Mouse (Mus musculus): ENCODE measurements around the gene Tgfbr3. TPM values are rescaled to one million over a fixed set of nuclear protein-coding genes. Genes with fewer than 3 reads are reported as not detected.
A peak's percentile ranks its signal among the peaks of the same experiment; 100 is the strongest.

Tgfbr3 gene
- polyA plus RNA-seq, 1 experiment = 7.5 TPM

- Histone ChIP-seq H3K27ac (ENCODE audit: insufficient read depth, low read depth, low read length) (no peak overlapping the region), H3K36me3 (ENCODE audit: control insufficient read depth, insufficient read depth, low read length) (no peaks in the 10 kb centered on the region), H3K4me3 (ENCODE audit: low read depth, low read length) (no peak overlapping the region), H3K27me3 (ENCODE audit: control insufficient read depth, insufficient read depth, low read length) (no peaks in the 10 kb centered on the region), H3K4me1 (ENCODE audit: control insufficient read depth, insufficient read depth, insufficient read length, low read length) (no peaks in the 10 kb centered on the region)
- 82% methylated on average over 10 of the region's 10 CpGs for WGBS
- no peak for TF ChIP-seq CTCF (IDR thresholded peaks at IDR 0.05; ENCODE audit: extremely low read depth, insufficient read length, insufficient replicate concordance, low read depth, low read length)
- TF ChIP-seq POLR2A (IDR thresholded peaks at IDR 0.05; ENCODE audit: low read depth, low read length) = no peak
Observed at GRCm38 (mm10) chr5:107211830-107212370, 77.5 kb downstream of the Tgfbr3 start.

GRCm38 (mm10) chr5:107210040-107210439, 79.4 kb downstream of the Tgfbr3 start:
- TF ChIP-seq POLR2A (IDR thresholded peaks at IDR 0.05; ENCODE audit: low read depth, low read length) (no peak), CTCF (IDR thresholded peaks at IDR 0.05; ENCODE audit: extremely low read depth, insufficient read length, insufficient replicate concordance, low read depth, low read length) (no peak)

GRCm38 (mm10) chr5:107207911-107208310, 81.5 kb downstream of the Tgfbr3 start:
- Histone ChIP-seq H3K4me1 (ENCODE audit: control insufficient read depth, insufficient read depth, insufficient read length, low read length) (no peaks in the 10 kb centered on the region; the same call in 1 of the 2 replicates), H3K27ac (ENCODE audit: insufficient read depth, low read depth, low read length) (no peak overlapping the region), H3K27me3 (ENCODE audit: control insufficient read depth, insufficient read depth, low read length) (no peaks in the 10 kb centered on the region), H3K36me3 (ENCODE audit: control insufficient read depth, insufficient read depth, low read length) (no peaks in the 10 kb centered on the region), H3K4me3 (ENCODE audit: low read depth, low read length) (no peak overlapping the region)
- 72% methylated on average over 5 of the region's 5 CpGs for WGBS
- TF ChIP-seq POLR2A (IDR thresholded peaks at IDR 0.05; ENCODE audit: low read depth, low read length) (no peak), CTCF (IDR thresholded peaks at IDR 0.05; ENCODE audit: extremely low read depth, insufficient read length, insufficient replicate concordance, low read depth, low read length) (no peak)

More at GRCm38 (mm10) chr5:107210040-107210439, 79.4 kb downstream of the Tgfbr3 start:
- H3K27ac ChIP-seq (ENCODE audit: insufficient read depth, low read depth, low read length) = no peak overlapping the region
- no peak overlapping the region for H3K4me3 ChIP-seq (ENCODE audit: low read depth, low read length)
- H3K4me1 ChIP-seq (ENCODE audit: control insufficient read depth, insufficient read depth, insufficient read length, low read length) = no peaks in the 10 kb centered on the region
- no peaks in the 10 kb centered on the region for H3K27me3 ChIP-seq (ENCODE audit: control insufficient read depth, insufficient read depth, low read length)
- 86% methylated on average over 2 of the region's 2 CpGs for WGBS
- no peaks in the 10 kb centered on the region for H3K36me3 ChIP-seq (ENCODE audit: control insufficient read depth, insufficient read depth, low read length)

GRCm38 (mm10) chr5:107204306-107204705, 85.1 kb downstream of the Tgfbr3 start:
- H3K36me3 ChIP-seq (ENCODE audit: control insufficient read depth, insufficient read depth, low read length) = no peaks in the 10 kb centered on the region
- H3K4me1 ChIP-seq (ENCODE audit: control insufficient read depth, insufficient read depth, insufficient read length, low read length) = no peaks in the 10 kb centered on the region; the same call in 1 of the 2 replicates
- H3K27me3 ChIP-seq (ENCODE audit: control insufficient read depth, insufficient read depth, low read length) = no peaks in the 10 kb centered on the region
- H3K4me3 ChIP-seq (ENCODE audit: low read depth, low read length) = no peak overlapping the region
- TF ChIP-seq CTCF (IDR thresholded peaks at IDR 0.05; ENCODE audit: extremely low read depth, insufficient read length, insufficient replicate concordance, low read depth, low read length) = no peak
- no peak for TF ChIP-seq POLR2A (IDR thresholded peaks at IDR 0.05; ENCODE audit: low read depth, low read length)
- H3K27ac ChIP-seq (ENCODE audit: insufficient read depth, low read depth, low read length) = no peak overlapping the region

- Histone ChIP-seq H3K36me3 (ENCODE audit: control insufficient read depth, insufficient read depth, low read length) (no peaks in the 10 kb centered on the region), H3K27ac (ENCODE audit: insufficient read depth, low read depth, low read length) (peak overlapping the region; percentile 13; the same call in 1 of the 2 replicates), H3K4me1 (ENCODE audit: control insufficient read depth, insufficient read depth, insufficient read length, low read length) (no peaks in the 10 kb centered on the region; the same call in 1 of the 2 replicates), H3K27me3 (ENCODE audit: control insufficient read depth, insufficient read depth, low read length) (no peaks in the 10 kb centered on the region), H3K4me3 (ENCODE audit: low read depth, low read length) (no peak overlapping the region)
- TF ChIP-seq POLR2A (IDR thresholded peaks at IDR 0.05; ENCODE audit: low read depth, low read length) = no peak
- TF ChIP-seq CTCF (IDR thresholded peaks at IDR 0.05; ENCODE audit: extremely low read depth, insufficient read length, insufficient replicate concordance, low read depth, low read length) = no peak
- 43% methylated on average over 8 of the region's 8 CpGs for WGBS
Observed at GRCm38 (mm10) chr5:107202801-107203559, 86.4 kb downstream of the Tgfbr3 start.

- no peak overlapping the region for H3K27ac ChIP-seq (ENCODE audit: insufficient read depth, low read depth, low read length)
- WGBS = 63% methylated on average over 9 of the region's 9 CpGs
Observed at GRCm38 (mm10) chr5:107201509-107202182, 87.8 kb downstream of the Tgfbr3 start.

GRCm38 (mm10) chr5:107200853-107201341, 88.5 kb downstream of the Tgfbr3 start:
- H3K36me3 ChIP-seq (ENCODE audit: control insufficient read depth, insufficient read depth, low read length) = no peaks in the 10 kb centered on the region
- 76% methylated on average over 12 of the region's 12 CpGs for WGBS
- H3K27ac ChIP-seq (ENCODE audit: insufficient read depth, low read depth, low read length) = no peak overlapping the region
- TF ChIP-seq POLR2A (IDR thresholded peaks at IDR 0.05; ENCODE audit: low read depth, low read length) (no peak), CTCF (IDR thresholded peaks at IDR 0.05; ENCODE audit: extremely low read depth, insufficient read length, insufficient replicate concordance, low read depth, low read length) (no peak)
- H3K27me3 ChIP-seq (ENCODE audit: control insufficient read depth, insufficient read depth, low read length) = no peaks in the 10 kb centered on the region
- H3K4me3 ChIP-seq (ENCODE audit: low read depth, low read length) = no peak overlapping the region
- H3K4me1 ChIP-seq (ENCODE audit: control insufficient read depth, insufficient read depth, insufficient read length, low read length) = no peaks in the 10 kb centered on the region; the same call in 1 of the 2 replicates

More at GRCm38 (mm10) chr5:107201509-107202182, 87.8 kb downstream of the Tgfbr3 start:
- TF ChIP-seq CTCF (IDR thresholded peaks at IDR 0.05; ENCODE audit: extremely low read depth, insufficient read length, insufficient replicate concordance, low read depth, low read length) (no peak), POLR2A (IDR thresholded peaks at IDR 0.05; ENCODE audit: low read depth, low read length) (no peak)
- Histone ChIP-seq H3K4me1 (ENCODE audit: control insufficient read depth, insufficient read depth, insufficient read length, low read length) (no peaks in the 10 kb centered on the region; the same call in 1 of the 2 replicates), H3K36me3 (ENCODE audit: control insufficient read depth, insufficient read depth, low read length) (no peaks in the 10 kb centered on the region), H3K4me3 (ENCODE audit: low read depth, low read length) (no peak overlapping the region), H3K27me3 (ENCODE audit: control insufficient read depth, insufficient read depth, low read length) (no peaks in the 10 kb centered on the region)

All from small intestine, adult 2 months (tissue).